Mouse (Mus musculus) megakaryocyte, adult 5-6 weeks (primary cell): ENCODE measurements around the gene Tmem25. TPM values are rescaled to one million over a fixed set of nuclear protein-coding genes. Genes with fewer than 3 reads are reported as not detected.
A peak's percentile ranks its signal among the peaks of the same experiment; 100 is the strongest.
"Not testable (repeated sequence)": the region's sequence is repeated elsewhere in the genome, so short reads cannot be mapped to it uniquely, and the experiment has no call there.

ENCODE experiments used
- ATAC-seq: 2 replicates; pipeline ENCODE4 v1.8.0; 2016; ENCODE audit warnings: mild to moderate bottlenecking, inconsistent platforms; ENCODE audit not compliant: poor library complexity, severe bottlenecking
- total RNA-seq, 2 experiments: library from RNA; stranded (forward) in 1 of 2; stranded (reverse) in 1 of 2; fragments of 153-499, 151-499 nt in 1 of 2; fragments of 221-1000, 200-1000 nt in 1 of 2; gene quantifications; 2 replicates each; pipeline versions ENCODE4 v1.2.3 to v1.2.4; 2015 to 2017

Gene Tmem25
- total RNA-seq, 2 experiments from 2014 or later = 0.45 to 0.51 TPM

DNA sequence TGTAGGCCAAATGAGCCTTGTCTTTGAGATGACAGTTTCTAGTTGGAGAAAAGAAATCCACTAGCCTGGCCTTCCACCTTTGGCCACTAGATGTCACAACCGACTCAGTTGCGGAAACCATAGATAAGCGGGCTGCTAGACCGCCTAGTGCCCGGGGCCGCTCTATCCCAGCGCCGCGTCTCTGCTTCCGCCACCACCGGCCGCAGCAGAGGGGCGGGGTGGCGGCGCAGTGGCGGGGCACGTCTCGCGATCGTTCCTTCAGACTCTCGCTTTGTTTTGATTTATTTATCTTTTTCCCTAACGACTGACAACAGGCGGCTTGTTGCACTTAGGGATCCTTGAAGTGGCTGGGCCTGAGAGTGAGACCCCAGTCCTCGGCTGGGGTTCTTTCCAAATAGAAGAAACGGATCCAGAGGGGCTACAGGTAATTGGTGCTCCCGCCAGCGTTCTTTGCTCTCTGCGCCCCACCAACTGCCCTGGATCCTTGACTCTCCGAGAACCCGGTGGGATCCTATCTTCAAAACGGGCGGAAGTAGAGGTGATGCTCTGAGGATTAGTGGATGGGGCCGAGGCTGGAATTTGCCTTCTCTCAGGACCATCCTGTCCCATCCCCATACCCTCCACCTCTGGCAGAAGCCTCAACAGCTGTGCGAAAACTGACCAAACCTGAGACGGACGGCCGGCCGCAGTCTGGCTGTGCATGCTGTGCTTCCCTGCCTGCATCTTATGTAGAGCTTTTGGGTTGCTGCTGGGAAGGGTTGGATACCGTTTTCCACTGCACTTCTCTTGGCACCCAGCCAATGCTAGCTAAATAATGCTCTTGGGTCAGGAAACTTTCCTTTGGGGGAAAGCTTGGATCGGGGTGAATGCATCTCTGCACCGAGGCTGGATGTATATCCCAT, 26.1 kb downstream of the Tmem25 start:
- ATAC-seq = peak; percentile 100

DNA sequence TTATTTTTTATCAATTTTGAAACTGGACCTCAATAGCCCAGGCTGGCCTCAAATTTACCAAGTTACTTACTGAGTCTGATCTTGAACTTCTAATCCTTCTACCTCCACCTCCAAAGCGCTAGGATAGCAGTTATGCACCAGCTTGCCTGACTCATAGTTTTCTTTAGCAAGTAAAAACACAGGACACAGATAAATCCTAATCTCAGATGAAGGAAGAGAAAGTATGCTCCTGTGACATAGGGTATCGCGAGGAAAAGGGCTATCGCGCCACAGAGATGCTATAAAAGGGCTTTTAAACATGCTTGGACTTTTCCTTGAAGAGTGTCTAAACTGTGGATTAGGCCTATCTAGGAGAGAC, 26.7 kb downstream of the Tmem25 start:
- no peak for ATAC-seq

DNA sequence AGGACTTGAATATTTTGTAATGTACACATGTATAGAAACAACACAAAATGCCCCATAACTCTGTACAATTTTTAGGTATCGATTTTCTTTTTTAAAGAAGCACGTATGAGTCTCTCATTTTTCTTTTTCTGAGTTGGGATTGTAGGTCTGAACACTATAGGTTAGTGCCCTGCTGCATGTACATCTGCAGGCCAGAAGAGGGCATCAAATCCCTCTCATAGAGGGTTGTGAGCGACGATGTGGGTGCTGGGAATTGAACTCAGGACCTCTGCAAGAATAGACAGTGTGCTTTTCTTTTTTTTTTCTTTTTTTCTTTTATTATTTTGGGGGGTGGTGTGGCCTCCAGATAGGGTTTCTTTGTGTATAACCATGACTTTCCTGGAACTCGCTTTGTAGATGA, 27.7 kb downstream of the Tmem25 start:
- no peak for ATAC-seq

DNA sequence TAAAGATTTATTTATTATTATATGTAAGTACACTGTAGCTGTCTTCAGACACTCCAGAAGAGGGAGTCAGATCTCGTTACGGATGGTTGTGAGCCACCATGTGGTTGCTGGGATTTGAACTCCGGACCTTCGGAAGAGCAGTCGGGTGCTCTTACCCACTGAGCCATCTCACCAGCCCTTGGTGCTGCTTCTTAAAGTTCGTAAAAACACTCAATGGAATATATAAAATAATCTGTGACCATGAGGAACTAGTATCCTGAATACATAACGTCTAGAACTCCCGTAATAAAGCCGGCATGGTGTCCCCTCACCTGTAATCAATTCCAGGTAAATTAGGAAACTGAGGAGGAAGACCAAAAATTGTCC, 31.1 kb downstream of the Tmem25 start:
- ATAC-seq = not testable (repeated sequence)

DNA sequence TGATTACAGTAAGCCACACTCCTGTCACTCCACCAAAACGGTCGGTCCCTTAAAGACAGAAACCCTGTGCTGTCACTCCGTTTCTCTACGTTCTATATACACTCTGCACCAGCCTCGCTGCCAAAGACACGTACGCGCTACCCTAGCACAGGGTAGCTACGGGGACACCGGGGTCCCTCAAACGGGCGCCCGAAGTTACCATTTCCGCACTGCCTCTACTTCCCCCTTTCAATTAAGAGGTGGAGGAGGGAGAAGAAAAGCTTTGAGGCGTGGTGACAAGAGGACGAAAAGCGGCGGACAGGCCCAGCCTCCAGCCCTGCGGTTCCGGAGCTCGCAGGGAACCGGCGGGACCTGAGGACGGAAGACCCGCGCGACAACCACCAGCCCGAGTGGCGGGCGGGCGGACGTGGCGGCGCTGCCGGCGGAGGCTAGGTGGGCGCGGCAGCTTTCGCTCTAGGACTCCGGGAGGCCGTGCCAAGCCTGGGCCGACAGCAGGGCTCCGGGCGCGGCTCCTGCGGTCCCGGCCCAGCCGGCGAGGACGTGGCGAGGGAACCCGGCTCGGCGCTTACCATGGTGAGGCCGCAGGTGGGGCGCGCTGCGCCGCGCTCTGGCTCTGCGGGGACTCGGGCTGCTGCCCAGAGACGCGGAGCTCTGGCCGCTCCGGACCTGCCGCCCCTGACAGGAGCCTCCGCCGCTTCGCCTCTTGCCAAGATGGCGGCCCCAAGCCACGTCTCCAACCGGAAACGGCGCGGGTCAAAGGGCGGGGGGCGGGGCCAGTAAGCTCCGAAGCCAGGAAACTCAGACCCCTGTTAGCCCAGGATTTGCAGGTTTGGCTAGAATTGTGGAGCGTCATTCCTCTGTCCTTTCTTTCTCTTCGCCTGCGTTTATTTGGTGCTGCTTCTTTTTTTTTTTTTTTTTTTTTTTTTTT, 31.7 kb downstream of the Tmem25 start, which contains the start of the genes Arcn1 and Ift46:
Arcn1 (minus strand) TSS at position 745 of the 928 bp plus-strand sequence.
Ift46 (plus strand) TSS at position 808 of the 928 bp plus-strand sequence.
- peak; percentile 93 for ATAC-seq

DNA sequence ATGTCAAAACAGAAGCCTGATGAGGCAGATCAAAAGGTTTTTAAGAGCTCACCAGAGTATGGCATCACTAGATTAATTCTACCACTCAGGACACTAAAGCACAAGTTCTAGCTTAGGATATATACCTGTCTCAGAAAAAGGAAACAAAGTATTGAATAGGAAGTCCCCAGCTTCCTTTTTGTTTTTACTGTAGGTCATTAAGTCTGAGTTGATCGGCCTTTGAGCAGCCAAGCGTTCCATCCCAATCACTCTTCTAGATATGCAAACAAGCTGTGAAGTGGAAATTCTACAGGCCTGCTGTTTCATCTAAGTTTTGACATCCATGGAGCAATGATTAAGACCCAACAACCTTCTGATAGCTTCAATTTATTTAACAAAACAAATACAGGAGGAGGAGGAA, 38.2 kb downstream of the Tmem25 start:
- ATAC-seq = no peak

DNA sequence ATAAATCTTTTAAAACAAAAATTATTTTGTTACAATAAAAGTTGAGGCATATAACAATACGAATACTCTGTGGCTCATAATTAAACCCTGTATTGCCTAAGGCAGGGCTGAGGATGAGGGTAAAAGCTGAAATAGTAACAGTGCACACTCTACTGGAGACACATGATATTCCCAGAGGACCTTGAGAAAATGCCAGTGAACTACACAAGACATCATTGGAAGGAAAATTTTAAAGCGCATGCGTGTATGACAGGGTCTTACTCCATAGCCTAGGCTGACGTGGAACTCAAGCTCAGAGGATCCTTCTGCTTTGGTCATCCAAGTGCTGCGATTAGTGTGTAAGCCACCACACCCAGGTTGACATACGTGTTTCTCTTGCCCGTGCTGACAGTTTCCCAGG, 50.6 kb downstream of the Tmem25 start:
- no peak for ATAC-seq

DNA sequence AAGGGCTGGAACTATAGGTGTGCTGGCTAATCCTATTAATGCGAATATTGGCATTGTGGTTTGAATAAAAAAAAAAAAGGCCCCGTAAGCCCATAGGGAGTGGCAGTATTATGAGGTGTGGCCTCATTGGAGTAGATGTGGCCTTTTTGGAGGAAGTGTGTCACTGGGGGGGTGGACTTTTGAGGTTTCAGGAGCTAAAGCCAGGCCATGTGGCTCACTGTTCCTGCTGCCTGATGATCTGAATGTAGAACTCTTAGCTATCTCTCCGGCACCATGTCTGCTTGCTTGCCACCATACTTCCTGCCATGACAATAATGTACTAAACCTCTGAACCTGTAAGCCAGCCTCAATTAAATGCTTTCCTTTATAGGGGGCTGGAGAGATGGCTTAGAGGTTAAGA, 51.8 kb downstream of the Tmem25 start:
- ATAC-seq = no peak

DNA sequence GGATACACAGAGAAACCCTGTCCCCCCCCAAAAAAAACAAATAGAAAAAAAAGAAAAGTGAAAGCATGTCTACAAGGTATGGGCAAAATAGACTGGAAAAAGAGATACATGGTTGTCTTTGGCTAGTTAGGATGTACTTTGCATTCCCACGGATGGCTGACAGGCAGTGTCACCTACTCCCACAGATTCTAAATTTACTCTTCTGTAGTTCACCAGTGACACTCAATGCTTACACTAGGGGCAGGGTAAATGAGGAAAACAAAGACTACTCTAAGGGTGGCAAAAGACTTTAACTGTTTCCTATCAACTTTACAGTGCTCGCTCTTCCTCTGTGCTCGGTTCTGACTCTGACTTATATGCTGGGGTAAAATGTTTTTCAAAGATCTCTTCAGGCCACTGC, 52.4 kb downstream of the Tmem25 start:
- ATAC-seq = no peak

DNA sequence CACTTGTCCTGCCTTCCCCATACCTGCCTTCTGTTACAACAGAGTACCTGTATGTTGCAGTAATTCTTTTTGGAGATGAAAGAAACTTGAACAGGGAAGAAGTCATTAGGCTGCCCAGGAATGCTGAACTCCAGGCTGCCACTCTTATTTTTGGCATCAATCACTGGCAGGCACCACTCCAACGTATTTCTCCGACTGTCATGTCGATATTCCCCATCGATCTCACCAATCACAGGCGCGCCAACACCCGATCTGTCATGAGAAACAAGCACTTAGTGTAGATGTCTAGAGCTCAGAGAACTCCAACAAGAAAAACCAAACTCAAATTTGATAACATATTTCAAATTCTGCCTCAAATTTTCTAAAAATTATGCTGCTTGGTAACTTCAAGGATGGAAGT, 53.7 kb downstream of the Tmem25 start:
- ATAC-seq = no peak

Other genes with a start within 250 kb of the Tmem25 start
- gene Cxcr5, start 237.4 kb downstream of the Tmem25 start, total RNA-seq (2015) = not detected in 2 replicates
- gene Cxcr5, start 237.4 kb downstream of the Tmem25 start, total RNA-seq (2017) = not detected in 2 replicates
- 57.1 and 60.2 TPM in 2 replicates for gene Ddx6, start 194.4 kb downstream of the Tmem25 start, total RNA-seq (2015)
- 71.2 and 88.8 TPM in 2 replicates for gene Ddx6, start 194.4 kb downstream of the Tmem25 start, total RNA-seq (2017)
- not detected in 2 replicates for gene Treh, start 126.1 kb downstream of the Tmem25 start, total RNA-seq (2015)
- not detected in 2 replicates for gene Treh, start 126.1 kb downstream of the Tmem25 start, total RNA-seq (2017)
- 0.76 and 2.1 TPM in 2 replicates for gene Phldb1, start 64.1 kb downstream of the Tmem25 start, total RNA-seq (2015)
- gene Phldb1, start 64.1 kb downstream of the Tmem25 start, total RNA-seq (2017) = 2.0 and 2.6 TPM in 2 replicates
- gene Arcn1, start 31.5 kb downstream of the Tmem25 start, total RNA-seq (2015) = 126 and 151 TPM in 2 replicates
- 165 and 172 TPM in 2 replicates for gene Arcn1, start 31.5 kb downstream of the Tmem25 start, total RNA-seq (2017)
- 38.5 and 53.7 TPM in 2 replicates for gene Ift46, start 31.4 kb downstream of the Tmem25 start, total RNA-seq (2015)
- 27.6 and 40.8 TPM in 2 replicates for gene Ift46, start 31.4 kb downstream of the Tmem25 start, total RNA-seq (2017)
- gene Ttc36, start 3.8 kb upstream of the Tmem25 start, total RNA-seq (2015) = 0.18 and 0.65 TPM in 2 replicates
- not detected in 2 replicates for gene Ttc36, start 3.8 kb upstream of the Tmem25 start, total RNA-seq (2017)
- 32.8 and 44.7 TPM in 2 replicates for gene Kmt2a, start 82.0 kb upstream of the Tmem25 start, total RNA-seq (2015)
- 5.5 and 15.9 TPM in 2 replicates for gene Kmt2a, start 82.0 kb upstream of the Tmem25 start, total RNA-seq (2017)
- 490 and 523 TPM in 2 replicates for gene Atp5l, start 121.4 kb upstream of the Tmem25 start, total RNA-seq (2015)
- 117 and 122 TPM in 2 replicates for gene Atp5l, start 121.4 kb upstream of the Tmem25 start, total RNA-seq (2017)
- 43.0 and 53.3 TPM in 2 replicates for gene Ube4a, start 166.3 kb upstream of the Tmem25 start, total RNA-seq (2015)
- 30.3 and 33.3 TPM in 2 replicates for gene Ube4a, start 166.3 kb upstream of the Tmem25 start, total RNA-seq (2017)
- 6.2 and 11.0 TPM in 2 replicates for gene Cd3g, start 181.1 kb upstream of the Tmem25 start, total RNA-seq (2015)
- gene Cd3g, start 181.1 kb upstream of the Tmem25 start, total RNA-seq (2017) = 14.8 and 17.2 TPM in 2 replicates
- gene Cd3d, start 182.5 kb upstream of the Tmem25 start, total RNA-seq (2015) = 2.3 and 6.8 TPM in 2 replicates
- gene Cd3d, start 182.5 kb upstream of the Tmem25 start, total RNA-seq (2017) = 2.1 and 6.3 TPM in 2 replicates
- 3.5 and 5.8 TPM in 2 replicates for gene Cd3e, start 210.3 kb upstream of the Tmem25 start, total RNA-seq (2015)
- gene Cd3e, start 210.3 kb upstream of the Tmem25 start, total RNA-seq (2017) = 0.73 and 4.1 TPM in 2 replicates
- gene Mpzl2, start 240.5 kb upstream of the Tmem25 start, total RNA-seq (2015) = not detected in 2 replicates
- gene Mpzl2, start 240.5 kb upstream of the Tmem25 start, total RNA-seq (2017) = 0.04 TPM in 1 of 2 replicates, not detected in the other